Mouse (Mus musculus): ENCODE results near the gene Chd4. TPM values are rescaled to one million over a fixed set of nuclear protein-coding genes. Genes with fewer than 3 reads are reported as not detected.

Gene Chd4
- polyA plus RNA-seq (2012; fragmentation: generic; extraction: Trizol) = 99.7 TPM
- long read RNA-seq, experiment 1, full-length matches to known transcripts = 1 of 59 reads
- long read RNA-seq, experiment 1, partial matches to known transcripts = 55 of 59 reads
- long read RNA-seq, experiment 1, other reads (novel, unspliced or antisense) = 3 of 59 reads
- long read RNA-seq, experiment 2, full-length matches to known transcripts = 11 of 130 reads
- long read RNA-seq, experiment 2, partial matches to known transcripts = 98 of 130 reads
- long read RNA-seq, experiment 2, other reads (novel, unspliced or antisense) = 21 of 130 reads

GRCm38 (mm10) chr6:125095391-125096278 lies at the start of gene Chd4:
TSS of gene Chd4 (plus strand) at chr6:125095981.
- Histone ChIP-seq H3K36me3 (ENCODE audit: control insufficient read depth, insufficient read depth) (peaks cover 21% of the 10 kb centered on the region), H3K79me3 (ENCODE audit: low read depth) (peaks cover 38% of the 10 kb centered on the region), H3K79me2 (ENCODE audit: control insufficient read depth, insufficient read depth) (peaks cover 44% of the 10 kb centered on the region), H3K4me3 (ENCODE audit: insufficient read depth, poor library complexity, severe bottlenecking) (peak within 1 kb of the TSS; percentile 92), H3K27me3 (ENCODE audit: control insufficient read depth, insufficient read depth, insufficient read length) (no peaks in the 10 kb centered on the region), H3ac (ENCODE audit: control insufficient read depth, insufficient read length, low read depth) (peak within 1 kb of the TSS; percentile 83)
- TF ChIP-seq FOSL1 (IDR thresholded peaks at IDR 0.05; ENCODE audit: insufficient read depth, low read length, poor library complexity, severe bottlenecking) = no peak
- TF ChIP-seq MYOD1 (IDR thresholded peaks at IDR 0.05; ENCODE audit: control insufficient read depth, insufficient read length, low read depth) = no peak
- no peak for TF ChIP-seq CEBPB (IDR thresholded peaks at IDR 0.05; ENCODE audit: low read depth)
- TF ChIP-seq MAX (IDR thresholded peaks at IDR 0.05) = no peak
- no peak for TF ChIP-seq CTCF (IDR thresholded peaks at IDR 0.05; ENCODE audit: control insufficient read depth, insufficient read depth, insufficient read length)
- no peak for TF ChIP-seq USF1 (IDR thresholded peaks at IDR 0.05; ENCODE audit: low read depth)
- no peak for TF ChIP-seq MYOG (IDR thresholded peaks at IDR 0.05; ENCODE audit: control insufficient read depth, extremely low read depth, insufficient read length)

GRCm38 (mm10) chr6:125046691-125047090 lies 49.1 kb upstream of the Chd4 start:
- TF ChIP-seq FOSL1 (IDR thresholded peaks at IDR 0.05; ENCODE audit: insufficient read depth, low read length, poor library complexity, severe bottlenecking) = no peak
- peak; percentile 36 for TF ChIP-seq CTCF (IDR thresholded peaks at IDR 0.05; ENCODE audit: control insufficient read depth, insufficient read depth, insufficient read length)
- H3K79me2 ChIP-seq (ENCODE audit: control insufficient read depth, insufficient read depth) = no peaks in the 10 kb centered on the region
- H3K36me3 ChIP-seq (ENCODE audit: control insufficient read depth, insufficient read depth) = peaks cover 45% of the 10 kb centered on the region
- H3K4me3 ChIP-seq (ENCODE audit: insufficient read depth, poor library complexity, severe bottlenecking) = no peak overlapping the region
- H3ac ChIP-seq (ENCODE audit: control insufficient read depth, insufficient read length, low read depth) = no peak overlapping the region
- H3K79me3 ChIP-seq (ENCODE audit: low read depth) = no peaks in the 10 kb centered on the region
- no peaks in the 10 kb centered on the region for H3K27me3 ChIP-seq (ENCODE audit: control insufficient read depth, insufficient read depth, insufficient read length)

- Histone ChIP-seq H3K79me2 (ENCODE audit: control insufficient read depth, insufficient read depth) (no peaks in the 10 kb centered on the region), H3K36me3 (ENCODE audit: control insufficient read depth, insufficient read depth) (peaks cover 42% of the 10 kb centered on the region), H3K79me3 (ENCODE audit: low read depth) (no peaks in the 10 kb centered on the region), H3K27me3 (ENCODE audit: control insufficient read depth, insufficient read depth, insufficient read length) (no peaks in the 10 kb centered on the region), H3K4me3 (ENCODE audit: insufficient read depth, poor library complexity, severe bottlenecking) (no peak within 1 kb of the TSS), H3ac (ENCODE audit: control insufficient read depth, insufficient read length, low read depth) (no peak within 1 kb of the TSS)
- no peak for TF ChIP-seq CTCF (IDR thresholded peaks at IDR 0.05; ENCODE audit: control insufficient read depth, insufficient read depth, insufficient read length)
- TF ChIP-seq MAX (IDR thresholded peaks at IDR 0.05) = no peak
- no peak for TF ChIP-seq MYOD1 (IDR thresholded peaks at IDR 0.05; ENCODE audit: control insufficient read depth, insufficient read length, low read depth)
- no peak for TF ChIP-seq USF1 (IDR thresholded peaks at IDR 0.05; ENCODE audit: low read depth)
- TF ChIP-seq CEBPB (IDR thresholded peaks at IDR 0.05; ENCODE audit: low read depth) = no peak
- no peak for TF ChIP-seq FOSL1 (IDR thresholded peaks at IDR 0.05; ENCODE audit: insufficient read depth, low read length, poor library complexity, severe bottlenecking)
Observed at GRCm38 (mm10) chr6:125049678-125050077, 46.1 kb upstream of the Chd4 start, which contains the start of gene Acrbp. TSS of gene Acrbp (plus strand) at chr6:125049689.

DNA sequence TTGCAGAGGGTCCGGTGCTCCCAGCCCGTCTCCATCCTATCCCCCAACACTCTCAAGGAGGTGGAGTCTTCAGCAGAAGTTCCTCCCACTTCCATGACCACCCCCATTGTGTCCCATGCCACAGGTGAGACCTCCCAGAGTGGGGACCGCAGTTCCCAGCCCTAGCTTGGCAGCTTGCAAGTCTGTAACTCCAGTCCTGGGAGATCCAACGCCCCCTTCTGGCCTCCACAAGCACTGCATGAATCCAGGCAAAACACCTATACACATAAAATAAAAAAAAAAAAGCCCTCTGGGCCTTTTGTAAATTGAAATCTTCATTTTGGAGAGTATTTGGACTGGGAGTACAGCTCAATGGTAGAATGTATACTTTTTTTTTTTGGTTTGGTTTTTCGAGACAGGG lies 44.5 kb upstream of the Chd4 start:
- peaks cover 29% of the 10 kb centered on the region for H3K36me3 ChIP-seq (ENCODE audit: control insufficient read depth, insufficient read depth)
- no peak overlapping the region for H3ac ChIP-seq (ENCODE audit: control insufficient read depth, insufficient read length, low read depth)
- H3K79me2 ChIP-seq (ENCODE audit: control insufficient read depth, insufficient read depth) = no peaks in the 10 kb centered on the region
- no peak overlapping the region for H3K4me3 ChIP-seq (ENCODE audit: insufficient read depth, poor library complexity, severe bottlenecking)
- TF ChIP-seq CTCF (IDR thresholded peaks at IDR 0.05; ENCODE audit: control insufficient read depth, insufficient read depth, insufficient read length) = no peak
- H3K27me3 ChIP-seq (ENCODE audit: control insufficient read depth, insufficient read depth, insufficient read length) = no peaks in the 10 kb centered on the region
- H3K79me3 ChIP-seq (ENCODE audit: low read depth) = no peaks in the 10 kb centered on the region

DNA sequence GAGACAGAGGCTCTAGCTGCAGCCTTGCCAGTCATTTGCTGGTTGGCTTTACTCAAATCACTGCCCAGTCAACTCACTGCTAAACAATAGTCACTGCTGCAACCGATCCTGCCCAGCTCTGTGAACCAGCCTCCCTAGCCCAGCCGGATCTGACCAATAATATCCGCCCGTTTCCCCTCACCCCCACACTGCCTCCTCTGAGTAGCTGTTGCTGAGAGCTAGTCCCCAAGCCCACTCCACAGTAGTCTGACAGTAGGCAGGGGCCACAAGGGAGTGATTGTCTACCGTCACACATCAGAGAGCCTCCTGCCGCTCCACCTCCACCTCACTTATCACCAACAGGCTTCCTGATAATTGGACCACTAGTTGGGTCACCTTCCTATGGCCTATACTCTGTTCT lies 34.3 kb upstream of the Chd4 start:
- no peaks in the 10 kb centered on the region for H3K79me3 ChIP-seq (ENCODE audit: low read depth)
- H3K27me3 ChIP-seq (ENCODE audit: control insufficient read depth, insufficient read depth, insufficient read length) = peaks cover 23% of the 10 kb centered on the region
- no peak overlapping the region for H3K4me3 ChIP-seq (ENCODE audit: insufficient read depth, poor library complexity, severe bottlenecking)
- TF ChIP-seq USF1 (IDR thresholded peaks at IDR 0.05; ENCODE audit: low read depth) (no peak), CTCF (IDR thresholded peaks at IDR 0.05; ENCODE audit: control insufficient read depth, insufficient read depth, insufficient read length) (no peak), FOSL1 (IDR thresholded peaks at IDR 0.05; ENCODE audit: insufficient read depth, low read length, poor library complexity, severe bottlenecking) (no peak), MYOD1 (IDR thresholded peaks at IDR 0.05; ENCODE audit: control insufficient read depth, insufficient read length, low read depth) (no peak), CEBPB (IDR thresholded peaks at IDR 0.05; ENCODE audit: low read depth) (no peak), MYOG (IDR thresholded peaks at IDR 0.05; ENCODE audit: control insufficient read depth, extremely low read depth, insufficient read length) (no peak), MAX (IDR thresholded peaks at IDR 0.05) (no peak)
- no peaks in the 10 kb centered on the region for H3K36me3 ChIP-seq (ENCODE audit: control insufficient read depth, insufficient read depth)
- H3ac ChIP-seq (ENCODE audit: control insufficient read depth, insufficient read length, low read depth) = no peak overlapping the region
- H3K79me2 ChIP-seq (ENCODE audit: control insufficient read depth, insufficient read depth) = no peaks in the 10 kb centered on the region

All from C2C12 (cell line).